Mouse (Mus musculus): ENCODE results near the gene Dcaf1. TPM values are rescaled to one million over a fixed set of nuclear protein-coding genes. Genes with fewer than 3 reads are reported as not detected.

Dcaf1 gene
- total and polyA plus RNA-seq, 2 experiments = 12.0 to 14.2 TPM

GRCm38 (mm10) chr9:106908715-106909114 lies 87.0 kb downstream of the Dcaf1 start:
- TF ChIP-seq CTCF (IDR thresholded peaks at IDR 0.05; ENCODE audit: low read depth, low read length) (no peak), POLR2A (IDR thresholded peaks at IDR 0.05; ENCODE audit: extremely low read depth, insufficient read depth, low read length) (no peak)
- no peaks in the 10 kb centered on the region for H3K79me2 ChIP-seq (ENCODE audit: control insufficient read depth, insufficient read depth, low read length)
- no peak overlapping the region for H3K27ac ChIP-seq (replicated peaks; ENCODE audit: insufficient read depth, low read depth, low read length)
- peak; percentile 50 for DNase-seq (ENCODE audit: extremely low read depth, low read depth, low spot score)
- WGBS = 23% methylated on average over 5 of the region's 5 CpGs
- H3K4me1 ChIP-seq (ENCODE audit: control insufficient read depth, insufficient read depth, low read length) = no peaks in the 10 kb centered on the region
- H3K36me3 ChIP-seq (ENCODE audit: control insufficient read depth, insufficient read depth, low read length) = no peaks in the 10 kb centered on the region
- no peaks in the 10 kb centered on the region for H3K27me3 ChIP-seq (ENCODE audit: control insufficient read depth, insufficient read depth, low read length)
- H3K9ac ChIP-seq (ENCODE audit: low read depth, low read length) = no peak overlapping the region
- H3K4me3 ChIP-seq (ENCODE audit: insufficient read depth, low read depth, low read length) = no peak overlapping the region

- Histone ChIP-seq H3K4me1 (ENCODE audit: control insufficient read depth, insufficient read depth, low read length) (no peaks in the 10 kb centered on the region), H3K9ac (ENCODE audit: low read depth, low read length) (no peak overlapping the region), H3K79me2 (ENCODE audit: control insufficient read depth, insufficient read depth, low read length) (no peaks in the 10 kb centered on the region), H3K27me3 (ENCODE audit: control insufficient read depth, insufficient read depth, low read length) (no peaks in the 10 kb centered on the region), H3K27ac (replicated peaks; ENCODE audit: insufficient read depth, low read depth, low read length) (no peak overlapping the region), H3K36me3 (ENCODE audit: control insufficient read depth, insufficient read depth, low read length) (no peaks in the 10 kb centered on the region), H3K4me3 (ENCODE audit: insufficient read depth, low read depth, low read length) (no peak overlapping the region)
- WGBS = 69% methylated on average over 1 of the region's 1 CpGs
- no peak for DNase-seq (ENCODE audit: extremely low read depth, low read depth, low spot score)
- TF ChIP-seq POLR2A (IDR thresholded peaks at IDR 0.05; ENCODE audit: extremely low read depth, insufficient read depth, low read length) = no peak
- no peak for TF ChIP-seq CTCF (IDR thresholded peaks at IDR 0.05; ENCODE audit: low read depth, low read length)
These were observed 90.0 kb downstream of the Dcaf1 start for GRCm38 (mm10) chr9:106911624-106912023.

DNA sequence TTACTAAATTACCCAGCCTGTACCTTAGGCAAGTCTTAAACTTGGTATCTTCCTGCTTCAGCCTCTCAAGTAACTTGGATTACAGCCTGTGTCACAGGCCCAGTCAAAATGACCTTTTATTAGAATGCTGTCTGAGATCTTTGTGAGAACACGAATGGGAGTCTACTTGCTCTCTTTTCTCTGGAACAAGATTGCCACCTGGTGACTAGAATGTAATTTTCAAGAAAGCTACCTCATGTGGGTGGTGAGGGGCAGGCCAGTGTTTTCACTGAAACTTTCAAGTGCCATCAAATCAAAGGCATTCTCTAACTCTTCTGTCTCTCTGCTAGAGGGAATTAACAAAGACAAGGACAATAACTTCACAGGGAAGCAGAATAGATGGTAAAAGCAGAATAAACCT lies 92.1 kb downstream of the Dcaf1 start:
- peak; percentile 23 for DNase-seq (ENCODE audit: extremely low read depth, low read depth, low spot score)
- no peak overlapping the region for H3K4me3 ChIP-seq (ENCODE audit: insufficient read depth, low read depth, low read length)
- no peak for TF ChIP-seq POLR2A (IDR thresholded peaks at IDR 0.05; ENCODE audit: extremely low read depth, insufficient read depth, low read length)
- TF ChIP-seq CTCF (IDR thresholded peaks at IDR 0.05; ENCODE audit: low read depth, low read length) = no peak
- H3K79me2 ChIP-seq (ENCODE audit: control insufficient read depth, insufficient read depth, low read length) = no peaks in the 10 kb centered on the region
- H3K27ac ChIP-seq (replicated peaks; ENCODE audit: insufficient read depth, low read depth, low read length) = no peak overlapping the region
- H3K4me1 ChIP-seq (ENCODE audit: control insufficient read depth, insufficient read depth, low read length) = no peaks in the 10 kb centered on the region
- H3K36me3 ChIP-seq (ENCODE audit: control insufficient read depth, insufficient read depth, low read length) = no peaks in the 10 kb centered on the region
- 8% methylated on average over 1 of the region's 1 CpGs for WGBS
- H3K9ac ChIP-seq (ENCODE audit: low read depth, low read length) = no peak overlapping the region
- no peaks in the 10 kb centered on the region for H3K27me3 ChIP-seq (ENCODE audit: control insufficient read depth, insufficient read depth, low read length)

GRCm38 (mm10) chr9:106914878-106915277 lies 93.2 kb downstream of the Dcaf1 start:
- H3K4me3 ChIP-seq (ENCODE audit: insufficient read depth, low read depth, low read length) = no peak overlapping the region
- WGBS = 84% methylated on average over 6 of the region's 6 CpGs
- DNase-seq (ENCODE audit: extremely low read depth, low read depth, low spot score) = no peak

More at GRCm38 (mm10) chr9:106914878-106915277, 93.2 kb downstream of the Dcaf1 start:
- no peak overlapping the region for H3K9ac ChIP-seq (ENCODE audit: low read depth, low read length)
- H3K27ac ChIP-seq (replicated peaks; ENCODE audit: insufficient read depth, low read depth, low read length) = no peak overlapping the region
- H3K4me1 ChIP-seq (ENCODE audit: control insufficient read depth, insufficient read depth, low read length) = no peaks in the 10 kb centered on the region
- no peaks in the 10 kb centered on the region for H3K79me2 ChIP-seq (ENCODE audit: control insufficient read depth, insufficient read depth, low read length)
- TF ChIP-seq CTCF (IDR thresholded peaks at IDR 0.05; ENCODE audit: low read depth, low read length) (no peak), POLR2A (IDR thresholded peaks at IDR 0.05; ENCODE audit: extremely low read depth, insufficient read depth, low read length) (no peak)
- H3K27me3 ChIP-seq (ENCODE audit: control insufficient read depth, insufficient read depth, low read length) = no peaks in the 10 kb centered on the region
- no peaks in the 10 kb centered on the region for H3K36me3 ChIP-seq (ENCODE audit: control insufficient read depth, insufficient read depth, low read length)

Other genes starting within 250 kb of the Dcaf1 start
- not detected in 2 replicates for gene Iqcf6, start 195.3 kb upstream of the Dcaf1 start, total RNA-seq (2014; rRNA removed)
- not detected in 2 replicates for gene Iqcf6, start 195.3 kb upstream of the Dcaf1 start, polyA plus RNA-seq (2012; rRNA removed)
- gene Grm2, start 165.8 kb upstream of the Dcaf1 start, total RNA-seq (2014; rRNA removed) = not detected in 2 replicates
- not detected in 2 replicates for gene Grm2, start 165.8 kb upstream of the Dcaf1 start, polyA plus RNA-seq (2012; rRNA removed)
- 52.6 and 63.1 TPM in 2 replicates for gene Tex264, start 135.9 kb upstream of the Dcaf1 start, total RNA-seq (2014; rRNA removed)
- 147 and 163 TPM in 2 replicates for gene Tex264, start 135.9 kb upstream of the Dcaf1 start, polyA plus RNA-seq (2012; rRNA removed)
- gene Rad54l2, start 32.7 kb upstream of the Dcaf1 start, total RNA-seq (2014; rRNA removed) = 8.1 and 8.9 TPM in 2 replicates
- 16.4 and 21.5 TPM in 2 replicates for gene Rad54l2, start 32.7 kb upstream of the Dcaf1 start, polyA plus RNA-seq (2012; rRNA removed)
- 4.9 and 5.8 TPM in 2 replicates for gene Rbm15b, start 65.6 kb downstream of the Dcaf1 start, total RNA-seq (2014; rRNA removed)
- gene Rbm15b, start 65.6 kb downstream of the Dcaf1 start, polyA plus RNA-seq (2012; rRNA removed) = 4.5 and 4.8 TPM in 2 replicates
- gene Manf, start 70.1 kb downstream of the Dcaf1 start, total RNA-seq (2014; rRNA removed) = 78.2 and 102 TPM in 2 replicates
- 43.1 and 74.6 TPM in 2 replicates for gene Manf, start 70.1 kb downstream of the Dcaf1 start, polyA plus RNA-seq (2012; rRNA removed)